Mouse (Mus musculus): ENCODE data around the gene Dnah12. TPM values are rescaled to one million over a fixed set of nuclear protein-coding genes. Genes with fewer than 3 reads are reported as not detected.
"Not testable (repeated sequence)": the region's sequence is repeated elsewhere in the genome, so short reads cannot be mapped to it uniquely, and the experiment has no call there.

The Dnah12 gene
- total RNA-seq, 2 experiments from 2014 or later: not detected

DNA sequence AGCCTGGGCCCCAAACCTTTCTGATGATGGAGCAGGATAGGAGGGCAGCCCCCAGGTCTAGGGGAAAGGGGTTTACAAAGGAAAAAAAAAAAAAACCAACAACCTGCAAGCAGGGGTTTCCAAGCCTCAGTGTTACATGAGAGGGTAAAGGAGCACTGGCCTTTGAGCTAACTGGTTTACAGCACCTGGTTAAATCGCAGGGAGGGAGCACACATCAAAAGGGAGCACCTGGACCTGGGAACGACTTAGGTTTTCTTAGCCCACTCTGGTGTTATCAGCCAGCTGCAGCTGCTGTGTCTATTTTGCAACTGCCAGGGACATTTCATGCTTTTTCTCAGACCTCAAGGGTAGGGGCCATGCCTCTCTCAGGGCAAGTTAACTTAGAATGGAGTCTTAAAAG is 26.6 kb downstream of the Dnah12 start:
- not testable (repeated sequence) for DNase-seq

DNA sequence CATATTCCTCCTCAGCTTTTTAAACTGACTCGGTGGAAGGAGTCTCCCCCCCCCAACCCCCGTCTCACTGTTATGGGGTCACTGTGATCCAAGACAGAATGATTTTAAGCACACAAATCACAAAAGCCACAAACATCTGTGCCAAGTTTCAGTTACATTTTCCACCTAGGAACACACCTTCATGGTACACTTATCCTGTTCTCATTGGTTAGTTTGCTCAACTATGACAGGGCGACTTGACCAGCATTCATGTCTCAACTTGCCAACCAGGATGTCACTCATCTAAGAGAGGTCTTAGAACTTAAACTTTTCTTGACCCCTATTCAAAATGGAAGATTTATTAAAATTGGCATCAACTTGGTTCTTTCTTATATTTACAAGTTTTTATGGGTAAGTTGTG is 31.8 kb downstream of the Dnah12 start:
- no peak for DNase-seq

DNA sequence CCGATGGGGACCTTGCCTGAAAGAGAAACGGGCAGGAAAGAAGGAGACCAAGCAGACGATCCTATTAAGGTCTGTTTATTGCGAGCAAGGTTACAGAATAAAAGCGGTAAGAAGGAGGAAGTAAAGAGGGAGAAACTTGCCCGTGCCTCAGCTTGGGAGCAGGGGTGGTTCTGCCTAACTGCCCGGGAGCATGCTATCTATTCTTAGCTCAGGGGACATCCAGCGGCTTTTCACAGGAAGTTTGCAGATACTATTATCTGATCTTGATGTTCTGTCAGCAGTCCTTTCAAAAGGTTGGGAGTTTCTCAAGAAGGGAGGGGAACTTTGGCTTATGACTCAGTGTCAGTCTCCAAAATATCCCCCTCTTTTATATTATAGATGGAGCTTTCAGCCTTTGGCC is 65.5 kb downstream of the Dnah12 start:
- DNase-seq: no peak

DNA sequence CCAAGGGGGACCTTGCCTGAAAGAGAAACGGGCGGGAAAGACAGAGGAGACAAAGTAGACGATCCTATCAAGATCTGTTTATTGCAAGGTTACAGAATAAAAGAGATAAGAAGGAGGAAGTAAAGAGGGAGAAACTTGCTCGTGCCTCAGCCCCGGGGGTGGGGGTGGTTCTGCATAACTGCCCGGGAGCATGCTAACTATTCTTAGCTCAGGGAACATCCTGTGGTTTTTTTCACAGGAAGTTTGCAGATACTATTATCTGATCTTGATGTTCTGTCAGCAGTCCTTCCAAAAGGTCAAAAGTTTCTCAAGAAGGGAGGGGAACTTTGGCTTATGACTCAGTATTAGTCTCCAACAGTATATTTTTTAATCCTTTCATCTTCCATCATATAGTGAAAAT is 71.8 kb downstream of the Dnah12 start:
- DNase-seq: no peak

DNA sequence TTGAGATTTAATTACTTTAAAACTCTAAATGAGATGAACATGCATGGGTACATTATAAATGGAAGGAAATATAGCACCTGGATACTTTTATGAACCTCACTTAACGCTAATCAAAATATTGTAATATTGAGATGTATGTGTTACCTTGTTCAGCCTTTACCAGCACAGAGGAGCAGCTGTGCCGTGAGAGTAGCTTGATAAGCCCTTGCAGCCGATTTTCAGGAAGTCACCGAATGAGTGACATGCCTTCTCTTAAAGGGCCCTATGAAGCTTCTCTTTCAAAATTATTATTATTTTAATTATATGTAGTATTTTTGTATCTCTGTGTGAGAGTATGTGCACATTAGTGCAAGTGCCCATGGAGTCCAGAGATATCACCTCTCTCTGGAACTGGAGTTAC is 75.1 kb downstream of the Dnah12 start:
- no peak for DNase-seq

DNA sequence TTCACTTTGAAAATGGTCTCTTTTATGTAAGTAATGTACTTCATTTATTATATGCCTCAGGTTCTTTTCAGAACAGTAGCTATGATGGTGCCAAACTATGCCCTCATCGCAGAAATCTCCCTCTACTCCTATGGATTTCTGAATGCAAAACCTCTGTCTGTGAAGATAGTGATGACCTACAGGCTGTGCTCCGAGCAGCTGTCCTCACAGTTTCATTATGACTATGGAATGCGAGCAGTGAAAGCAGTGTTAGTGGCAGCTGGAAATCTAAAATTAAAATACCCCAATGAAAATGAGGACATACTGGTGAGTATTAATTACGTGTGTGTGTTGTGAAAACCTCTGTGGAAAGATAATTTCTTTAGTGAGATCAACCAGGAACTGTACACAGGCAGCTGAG is 80.5 kb downstream of the Dnah12 start:
- DNase-seq: no peak

DNA sequence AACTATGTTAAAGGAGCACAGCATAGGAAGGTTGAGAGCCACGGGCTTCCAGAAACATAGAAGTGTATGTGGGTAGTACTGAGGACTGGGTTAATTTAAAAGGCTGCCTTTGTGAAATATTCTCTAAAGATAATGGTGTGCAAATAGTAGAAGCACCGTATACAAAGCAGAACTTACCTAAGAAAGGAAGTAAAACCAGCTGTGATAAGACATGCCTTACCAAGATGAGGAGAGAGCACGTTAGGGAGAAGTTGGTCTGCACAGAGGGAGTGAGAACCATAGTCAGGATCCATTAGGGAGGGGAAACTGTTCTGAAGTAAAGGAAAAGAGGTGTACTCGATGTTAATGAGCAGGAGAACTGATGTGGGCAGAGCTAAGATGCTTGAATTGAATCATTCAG is 90.7 kb downstream of the Dnah12 start:
- DNase-seq: no peak

DNA sequence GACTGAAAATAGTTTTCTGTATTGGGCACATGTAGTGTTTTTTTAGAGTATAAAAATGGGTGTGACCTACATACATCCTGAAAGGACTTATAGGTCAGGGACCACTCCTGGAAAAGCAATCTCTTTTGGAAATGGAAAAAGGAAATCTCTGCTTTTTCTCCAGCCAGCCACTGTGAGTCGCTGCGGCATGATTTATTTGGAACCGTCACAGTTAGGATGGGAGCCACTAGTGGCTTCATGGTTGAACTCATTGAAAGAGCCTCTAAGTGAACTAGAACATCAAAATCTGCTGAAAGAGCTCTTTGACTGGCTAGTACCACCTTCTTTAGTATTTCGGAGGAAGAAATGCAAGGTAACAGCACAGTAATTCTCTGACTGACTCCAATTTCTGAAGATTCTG is 92.6 kb downstream of the Dnah12 start:
- no peak for DNase-seq

DNA sequence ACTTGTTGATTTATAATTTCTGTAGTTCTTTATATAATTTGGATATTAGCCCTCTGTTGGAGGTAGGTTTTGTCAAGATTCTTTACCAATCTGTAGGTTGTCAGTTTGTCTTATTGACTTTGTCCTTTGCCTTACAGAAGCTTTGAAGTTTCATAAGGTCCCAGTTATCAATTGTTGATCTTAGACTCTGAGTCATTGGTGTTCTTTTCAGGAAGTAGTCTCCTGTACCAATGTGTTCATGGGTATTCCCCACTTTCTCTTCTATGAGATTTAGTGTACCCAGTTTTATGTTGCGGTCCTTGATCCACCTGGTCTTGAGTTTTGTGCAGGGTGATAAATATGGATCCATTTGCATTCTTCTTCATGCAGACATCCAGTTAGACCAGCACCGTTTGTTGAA is 101.4 kb downstream of the Dnah12 start:
- DNase-seq: no peak

DNA sequence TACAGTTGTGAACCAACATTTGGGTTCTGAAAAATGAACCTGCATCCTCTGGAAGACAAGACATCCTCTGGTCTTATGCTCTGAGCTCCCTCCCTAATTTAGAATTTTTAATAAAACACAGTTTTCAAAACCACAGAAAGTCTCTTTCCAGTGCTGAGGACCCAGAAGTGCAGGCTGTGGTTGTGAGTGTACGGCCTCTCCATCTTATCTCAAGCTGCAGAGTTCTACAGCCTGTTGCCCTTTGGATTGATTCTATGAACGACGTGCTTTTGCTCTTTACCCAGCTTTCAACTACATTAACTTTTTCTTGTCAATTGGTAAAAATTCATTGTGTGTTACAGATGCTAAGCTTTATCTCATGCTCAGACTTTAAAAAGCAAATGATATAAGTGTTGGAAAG is 105.3 kb downstream of the Dnah12 start:
- DNase-seq: no peak

DNA sequence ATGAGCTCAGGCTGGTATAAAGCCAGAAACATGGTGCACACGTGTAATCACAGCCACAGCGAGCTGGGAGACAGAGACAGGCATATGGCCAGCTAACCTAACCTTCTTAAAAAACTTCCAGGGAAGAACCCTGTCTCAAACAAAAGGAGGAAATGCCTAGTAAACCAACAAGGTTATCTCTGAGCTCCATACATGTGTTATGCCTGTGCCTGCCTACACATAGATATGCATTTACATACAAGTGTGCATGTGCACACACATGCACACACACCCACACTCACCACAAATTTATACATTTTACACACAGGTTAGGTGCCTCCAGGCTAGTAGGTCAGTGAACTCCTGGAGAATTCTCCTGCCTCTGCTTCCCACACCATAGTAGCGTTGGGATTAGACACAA is 106.2 kb downstream of the Dnah12 start:
- DNase-seq: no peak

DNA sequence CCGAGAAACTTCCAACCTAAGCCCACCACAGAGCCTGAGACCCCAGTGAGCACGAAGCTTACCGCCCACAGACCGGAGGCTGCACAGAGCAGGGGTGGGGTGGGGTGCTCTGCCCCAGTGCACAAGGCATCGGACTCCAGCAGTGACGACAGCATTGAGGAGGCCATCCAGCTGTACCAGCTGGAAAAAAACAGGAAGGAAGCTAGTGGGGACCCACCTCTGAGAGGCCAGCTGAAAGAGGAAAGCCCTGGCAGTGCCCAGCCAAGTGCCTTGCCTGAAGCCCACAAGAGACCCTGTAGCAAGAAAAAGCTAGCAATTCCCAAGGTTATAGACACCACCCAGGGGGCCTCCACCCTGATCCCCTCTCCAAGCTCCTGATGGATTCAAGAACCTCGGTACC is 112.4 kb downstream of the Dnah12 start:
- DNase-seq: no peak

DNA sequence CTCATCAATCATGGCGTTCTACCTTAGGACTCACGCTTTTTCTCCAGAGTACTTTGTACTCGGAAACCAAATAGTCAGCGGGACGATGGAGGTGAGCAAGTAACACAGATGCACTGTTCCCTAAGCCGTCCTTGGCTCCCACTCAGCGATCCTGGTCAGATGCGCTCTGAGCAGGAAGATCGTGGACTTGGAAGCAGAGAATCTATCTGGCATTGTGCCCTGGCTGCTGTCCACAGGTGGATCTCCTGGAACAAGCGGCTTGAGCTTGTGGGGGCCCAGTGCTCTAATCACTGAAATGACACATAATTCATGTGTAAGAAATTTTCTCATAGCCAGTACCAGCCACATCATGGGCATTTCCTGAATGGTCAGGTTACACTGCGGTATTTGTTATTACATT is 119.7 kb downstream of the Dnah12 start:
- DNase-seq: no peak

DNA sequence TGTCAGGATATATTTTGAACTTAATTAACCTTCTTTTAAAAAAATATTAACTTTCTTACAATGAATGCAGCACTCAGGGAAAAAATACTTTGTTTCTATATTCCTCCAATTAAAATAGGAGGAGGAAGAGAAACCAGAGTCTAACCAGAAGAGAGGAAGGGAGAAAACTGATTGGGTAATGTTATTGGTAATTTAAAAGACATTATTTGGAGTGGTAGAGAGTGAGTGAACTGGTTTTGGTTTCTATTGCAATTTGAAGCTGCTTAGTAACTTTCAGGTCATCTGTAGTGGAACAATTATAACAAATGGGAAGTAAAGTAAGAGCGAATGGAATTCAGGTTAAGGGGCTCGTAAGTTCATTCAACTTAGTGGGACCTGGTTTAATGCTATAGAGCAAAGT is 120.8 kb downstream of the Dnah12 start:
- DNase-seq: no peak

DNA sequence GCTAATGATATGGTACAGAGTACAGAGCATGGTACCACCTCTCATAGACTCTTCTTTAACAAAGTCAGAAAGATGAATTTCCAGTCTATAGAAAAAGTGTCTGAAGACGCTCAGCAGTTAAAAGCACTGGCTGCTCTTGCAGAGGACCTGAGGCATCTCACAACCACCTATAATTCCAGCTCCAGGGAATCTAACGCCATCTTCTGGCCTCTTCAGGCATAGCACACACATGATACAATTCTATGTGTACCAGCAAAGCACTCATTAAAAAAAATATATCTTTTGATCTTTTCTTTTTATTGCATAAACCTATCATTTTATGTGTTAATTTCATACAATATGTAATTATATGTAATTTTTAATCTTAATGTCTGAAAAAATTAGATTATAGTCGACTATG is 121.8 kb downstream of the Dnah12 start:
- DNase-seq: no peak

DNA sequence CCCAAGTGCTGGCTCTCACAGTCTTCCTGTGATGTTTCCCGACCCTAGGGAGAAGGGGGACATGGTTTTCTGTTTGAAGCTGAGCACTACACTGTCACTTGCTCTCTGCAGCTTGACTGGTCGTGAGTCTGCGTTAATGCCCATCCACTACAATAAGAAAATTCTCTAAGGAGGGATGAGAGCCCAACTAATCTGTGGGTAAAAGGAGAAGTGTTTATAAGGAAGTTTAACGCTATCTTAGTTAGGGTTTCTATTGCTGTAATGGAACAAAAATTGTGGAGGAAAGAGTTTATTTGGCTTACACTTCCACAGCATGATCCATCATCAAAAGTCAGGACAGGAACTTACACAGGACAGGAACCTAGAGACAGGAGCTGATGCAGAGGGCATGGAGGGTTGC is 123.7 kb downstream of the Dnah12 start:
- no peak for DNase-seq

DNA sequence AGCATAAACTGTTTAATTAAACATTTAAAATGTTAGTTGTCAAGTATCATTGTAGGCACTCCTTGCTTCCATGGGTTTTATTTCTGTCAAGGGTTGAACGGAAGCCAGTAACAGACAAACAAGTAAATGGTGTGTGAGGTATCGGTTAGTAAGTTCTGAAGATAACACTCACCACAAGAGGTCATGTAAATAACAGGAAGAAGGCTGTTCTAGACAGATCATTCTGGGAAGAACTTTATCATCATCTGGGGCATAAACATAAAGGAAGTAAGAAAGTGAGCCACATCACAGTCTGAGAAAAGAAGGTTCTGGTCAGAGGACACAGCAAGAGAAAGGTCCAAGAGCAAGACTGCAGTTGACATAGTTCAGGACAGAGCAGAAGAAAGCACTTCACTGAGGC is 132.9 kb downstream of the Dnah12 start:
- no peak for DNase-seq

DNA sequence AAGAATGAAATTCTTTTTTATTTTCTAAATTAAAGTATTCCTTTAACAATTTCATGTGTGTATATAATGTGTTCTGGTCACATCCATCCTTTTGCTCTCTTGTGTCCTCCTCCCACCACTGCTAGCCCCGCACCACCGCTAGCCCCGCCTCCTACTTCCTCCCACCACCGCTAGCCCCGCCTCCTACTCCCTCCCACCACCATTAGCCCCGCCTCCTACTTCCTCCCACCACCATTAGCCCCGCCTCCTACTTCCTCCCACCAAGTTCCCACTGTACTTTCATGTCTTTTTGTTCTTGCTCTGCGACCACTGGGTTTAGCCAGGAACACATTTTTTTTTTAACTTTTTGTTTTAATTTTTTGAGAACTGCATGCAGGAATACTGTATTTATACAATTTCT is 160.0 kb downstream of the Dnah12 start:
- no peak for DNase-seq

DNA sequence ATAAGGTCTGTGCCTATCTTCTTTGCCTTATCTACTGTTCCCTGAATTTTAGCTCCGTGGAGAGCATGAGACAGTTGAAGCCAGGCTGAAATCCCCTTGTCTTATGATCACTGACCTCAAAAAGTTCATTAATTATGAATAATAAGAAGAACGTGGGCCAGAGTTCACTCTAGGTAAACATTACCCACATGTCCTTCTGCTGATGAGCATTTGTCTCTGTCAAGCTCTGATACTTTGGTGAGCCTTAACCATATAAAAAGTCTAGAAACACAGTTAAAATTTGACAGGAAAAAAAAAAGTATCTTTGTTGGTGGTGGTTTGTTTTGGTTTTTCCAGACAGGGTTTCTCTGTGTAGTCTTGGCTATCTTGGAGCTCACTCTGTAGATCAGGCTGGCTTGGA is 161.0 kb downstream of the Dnah12 start:
- DNase-seq: no peak

DNA sequence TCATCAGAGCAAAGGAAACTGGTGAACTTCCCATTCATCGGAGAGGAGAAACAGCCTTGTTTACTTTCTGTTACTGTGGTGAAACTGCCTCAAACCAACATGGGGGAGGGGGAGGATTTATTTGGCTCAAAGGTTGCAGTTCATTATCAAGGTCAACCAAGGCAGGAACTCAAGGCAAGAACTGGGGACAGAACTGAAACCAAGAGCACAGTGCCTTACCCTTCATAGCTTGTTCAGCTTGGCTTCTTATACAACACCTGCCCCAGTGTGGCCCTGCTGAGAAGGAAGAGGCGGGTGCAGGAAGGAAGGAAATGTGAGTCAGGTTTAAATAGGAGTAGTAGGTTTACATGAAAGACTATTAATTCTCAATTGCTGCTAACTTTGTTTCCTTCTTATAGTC is 165.3 kb downstream of the Dnah12 start:
- no peak for DNase-seq

DNA sequence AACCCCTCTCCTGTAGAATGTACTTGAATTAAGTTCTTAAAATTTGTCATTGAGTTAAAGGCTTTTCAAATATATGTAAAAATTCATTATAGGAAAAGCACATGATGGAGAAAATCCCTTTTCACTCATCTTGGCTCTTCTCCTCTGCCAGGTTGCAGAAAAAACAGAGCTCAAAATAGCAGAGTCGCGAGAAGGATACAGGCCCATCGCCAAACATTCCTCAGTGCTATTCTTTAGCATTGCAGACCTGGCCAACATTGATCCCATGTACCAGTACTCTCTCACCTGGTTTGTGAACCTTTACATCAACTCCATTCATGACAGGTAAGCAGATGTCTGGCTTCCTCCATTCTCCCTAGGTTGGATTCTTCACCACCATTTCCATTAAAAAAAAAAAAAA is 165.9 kb downstream of the Dnah12 start:
- no peak for DNase-seq

DNA sequence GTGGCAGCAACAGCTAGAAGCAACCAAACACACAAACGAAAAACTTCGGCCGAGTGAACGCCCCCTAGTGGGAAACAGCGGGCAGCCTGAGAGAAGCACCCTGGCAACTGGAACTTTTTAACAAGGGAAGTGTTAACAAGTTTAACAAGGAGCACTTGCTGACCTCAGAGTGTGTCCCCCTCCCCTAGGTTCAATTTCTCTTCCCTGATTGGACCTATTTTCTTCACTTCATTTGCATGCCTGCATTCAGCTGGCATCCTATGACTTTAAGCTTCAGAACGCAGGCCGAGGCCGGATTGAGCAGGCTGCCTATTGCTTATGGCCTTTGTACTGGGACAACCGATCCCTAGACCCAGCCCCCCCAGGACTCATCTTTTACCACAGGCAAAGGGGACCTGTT is 174.3 kb downstream of the Dnah12 start:
- DNase-seq: no peak

DNA sequence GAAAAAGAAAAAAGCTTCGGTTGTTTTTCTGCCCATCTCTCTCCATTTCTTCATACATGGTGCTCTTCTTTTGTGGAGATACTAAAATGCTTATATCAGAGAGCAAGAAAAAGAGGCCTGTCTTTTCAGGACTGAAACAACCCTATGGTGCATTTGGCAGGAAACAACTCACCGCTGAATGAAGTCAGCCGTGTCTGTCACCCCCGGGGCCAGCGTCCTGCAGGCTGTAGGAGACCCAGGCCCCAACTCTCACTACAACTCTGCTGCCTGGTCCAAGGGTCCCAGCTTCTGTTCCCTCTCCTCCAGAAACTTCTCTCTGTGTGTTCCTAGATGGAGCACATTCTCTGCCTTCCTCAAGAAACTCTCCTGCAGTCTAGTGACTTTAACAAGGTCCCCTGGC is 175.2 kb downstream of the Dnah12 start:
- no peak for DNase-seq

DNA sequence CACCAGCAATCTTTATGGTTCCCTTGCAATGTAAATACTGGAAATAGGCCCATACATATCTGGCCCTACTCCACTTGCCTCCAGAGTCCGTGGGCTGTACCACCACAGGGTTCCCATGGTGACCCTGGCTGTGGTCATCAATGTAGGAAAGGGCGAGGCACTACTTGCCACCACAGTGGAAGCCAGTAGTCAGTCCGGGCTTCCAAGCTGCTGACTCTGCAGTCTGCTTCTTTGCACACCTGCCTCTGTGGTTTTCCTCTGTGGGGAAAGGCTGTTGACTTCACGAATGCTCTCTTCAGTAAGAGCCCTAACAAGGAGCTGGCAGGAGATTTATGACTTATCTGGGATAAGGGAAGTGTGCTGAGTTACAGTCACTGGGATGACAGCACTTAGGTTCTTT is 185.7 kb downstream of the Dnah12 start:
- DNase-seq: no peak

DNA sequence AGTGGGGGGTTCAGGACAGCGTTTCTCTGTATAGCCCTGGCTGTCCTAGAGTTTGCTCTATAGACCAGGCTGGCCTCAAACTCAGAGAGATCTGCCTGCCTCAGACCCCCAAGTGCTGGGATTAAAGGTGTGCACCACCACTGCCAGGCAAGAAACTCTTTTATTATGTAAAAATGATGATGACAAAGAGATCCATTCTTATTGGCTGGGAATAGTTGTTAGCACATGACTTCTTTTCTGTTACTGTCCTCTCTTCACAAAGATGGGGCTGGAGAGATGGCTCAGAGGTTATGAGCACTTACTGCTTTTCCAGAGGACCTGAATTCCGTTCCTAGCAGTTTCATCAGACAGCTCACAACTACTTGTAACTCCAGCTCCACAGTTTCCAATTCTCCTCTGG is 186.9 kb downstream of the Dnah12 start:
- DNase-seq: no peak

DNA sequence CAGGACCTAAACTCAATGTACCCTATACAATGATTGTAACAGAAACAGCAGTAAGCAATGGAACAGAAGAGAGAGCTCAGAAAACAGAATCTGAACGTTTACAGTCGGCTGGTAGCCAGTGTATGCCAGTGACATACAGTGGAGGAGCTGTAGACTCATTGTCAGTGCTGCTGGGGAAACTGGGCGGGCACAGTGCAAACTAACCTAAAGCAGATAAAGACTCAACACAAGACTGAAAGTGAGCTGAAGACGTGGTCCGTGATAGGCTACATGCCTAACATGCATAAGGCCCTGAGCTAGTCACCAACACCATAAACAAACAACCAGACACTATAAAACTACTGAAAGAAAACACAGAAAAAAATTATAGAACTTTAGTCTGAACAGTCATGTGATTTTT is 188.6 kb downstream of the Dnah12 start:
- DNase-seq: no peak

Measured in gastrocnemius, postnatal 25 days (tissue).